Mouse (Mus musculus) forebrain, embryonic 16.5 days (tissue): ENCODE results near the gene Nkx3-2. TPM values are rescaled to one million over a fixed set of nuclear protein-coding genes. Genes with fewer than 3 reads are reported as not detected.

Experiments used
- ATAC-seq: fragments of 200-750 bp; cut with Nextera tagmentation; 2 replicates; pipeline ENCODE4 v1.8.0; 2017; ENCODE audit warnings: mild to moderate bottlenecking, moderate library complexity
- H3K27ac ChIP-seq: fragments of 300-500 bp; sonication (generic); 2 replicates; pipeline ENCODE4 v1.5.1; 2014; ENCODE audit warnings: low read length, control low read depth
- H3K27me3 ChIP-seq: fragments of 300-500 bp; sonication (generic); replicated peaks from 2 replicates; pipeline ENCODE4 v1.6.1; 2014; ENCODE audit warnings: low read length; ENCODE audit not compliant: control insufficient read depth, insufficient read depth
- H3K36me3 ChIP-seq: fragments of 300-500 bp; sonication (generic); 2 replicates; pipeline ENCODE4 v1.6.1; 2014; ENCODE audit not compliant: control insufficient read depth, insufficient read depth
- H3K4me1 ChIP-seq: fragments of 300-500 bp; sonication (generic); replicated peaks from 2 replicates; pipeline ENCODE4 v1.6.1; 2014; ENCODE audit warnings: low read length; ENCODE audit not compliant: control insufficient read depth, insufficient read depth
- H3K4me2 ChIP-seq: fragments of 300-500 bp; sonication (generic); 2 replicates; pipeline ENCODE4 v1.6.1; 2014; ENCODE audit warnings: mild to moderate bottlenecking, low read length, control low read depth
- H3K4me3 ChIP-seq: fragments of 300-500 bp; sonication (generic); replicated peaks from 2 replicates; pipeline ENCODE4 v1.5.1; 2014; ENCODE audit warnings: mild to moderate bottlenecking, low read length, control low read depth
- H3K9ac ChIP-seq: fragments of 300-500 bp; sonication (generic); replicated peaks from 2 replicates; pipeline ENCODE4 v1.6.1; 2014; ENCODE audit warnings: low read depth, low read length, control low read depth
- H3K9me3 ChIP-seq: fragments of 300-500 bp; sonication (generic); 2 replicates; pipeline ENCODE4 v1.6.1; 2016; ENCODE audit warnings: low read length; ENCODE audit not compliant: control insufficient read depth
- WGBS: fragments of 180-500 bp; shearing (Covaris S2); extraction: QIAGEN DNeasy Blood & Tissue Kit; methylation state at CpG from one replicate; pipeline ENCODE4 v1.1.7; 2014; 5-methylcytosine and 5-hydroxymethylcytosine counted together
- polyA plus RNA-seq: library from polyadenylated mRNA; unstranded; fragments of >200 nt; fragmentation: Nextera tagmentation; extraction: Ambion mirVana; gene quantifications from 2 replicates; pipeline ENCODE4 v1.2.1, GENCODE M21; 2015

Gene Nkx3-2
- polyA plus RNA-seq, 1 experiment from 2014 or later, result not detected

DNA sequence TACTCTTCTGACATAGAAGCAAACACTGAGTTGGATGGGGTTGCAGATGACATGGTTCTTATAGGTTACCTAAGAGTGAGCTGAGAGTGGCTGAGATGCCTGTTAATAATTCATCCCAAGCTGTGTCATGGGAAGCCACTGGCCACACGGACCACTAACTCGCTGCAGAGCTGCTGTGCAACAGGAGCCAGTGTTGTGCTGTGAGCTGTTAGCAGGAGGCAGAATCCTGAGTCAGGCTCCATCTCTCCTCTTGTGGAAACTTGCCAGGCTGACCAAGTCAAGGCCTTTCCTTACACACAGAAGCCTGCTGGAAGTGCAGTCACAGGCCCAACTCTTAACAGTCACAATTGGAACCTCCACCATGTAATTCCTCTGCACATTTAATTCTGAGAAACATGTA is 26.2 kb upstream of the Nkx3-2 start:
- Histone ChIP-seq H3K4me2 (no peak overlapping the region), H3K9me3 (no peaks in the 10 kb centered on the region), H3K27me3 (no peaks in the 10 kb centered on the region), H3K27ac (no peak overlapping the region), H3K4me1 (no peaks in the 10 kb centered on the region), H3K9ac (no peak overlapping the region), H3K4me3 (no peak overlapping the region), H3K36me3 (peaks cover 33% of the 10 kb centered on the region)
- ATAC-seq, result no peak
- 91% methylated on average over 2 of the region's 2 CpGs for WGBS

GRCm38 (mm10) chr5:41788877-41789276 is 24.6 kb upstream of the Nkx3-2 start:
- WGBS, result 77% methylated on average over 6 of the region's 6 CpGs
- H3K36me3 ChIP-seq, result peaks cover 36% of the 10 kb centered on the region
- ATAC-seq, result no peak

DNA sequence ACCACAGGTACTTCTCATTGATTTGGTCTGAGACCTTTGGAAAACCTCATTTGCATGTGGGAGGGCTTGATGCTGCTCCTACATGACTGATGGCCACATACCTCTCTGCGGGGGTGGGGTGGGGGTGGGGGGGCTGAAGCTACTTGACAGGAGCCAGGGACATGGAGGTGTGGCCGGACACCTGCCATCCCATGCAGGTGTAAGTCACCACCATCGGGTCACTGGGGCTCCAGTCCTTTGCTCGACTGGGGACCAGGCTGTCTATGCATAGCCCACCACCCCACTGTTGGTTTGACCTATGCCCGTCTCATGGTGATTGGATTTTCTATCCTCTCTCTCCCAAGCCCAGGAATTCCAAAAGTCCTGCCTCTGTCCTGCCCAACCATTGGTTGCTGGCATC is 17.6 kb upstream of the Nkx3-2 start:
- Histone ChIP-seq H3K27me3 (no peaks in the 10 kb centered on the region), H3K9ac (no peak overlapping the region), H3K27ac (no peak overlapping the region), H3K4me3 (no peak overlapping the region), H3K36me3 (peaks cover 21% of the 10 kb centered on the region), H3K9me3 (no peaks in the 10 kb centered on the region), H3K4me2 (no peak overlapping the region), H3K4me1 (no peaks in the 10 kb centered on the region)
- no peak for ATAC-seq
- WGBS, result 90% methylated on average over 5 of the region's 5 CpGs

More at GRCm38 (mm10) chr5:41788877-41789276, 24.6 kb upstream of the Nkx3-2 start:
- H3K27me3 ChIP-seq, result no peaks in the 10 kb centered on the region
- H3K4me1 ChIP-seq, result no peaks in the 10 kb centered on the region
- no peak overlapping the region for H3K9ac ChIP-seq
- H3K27ac ChIP-seq, result no peak overlapping the region
- no peak overlapping the region for H3K4me2 ChIP-seq
- H3K9me3 ChIP-seq, result no peaks in the 10 kb centered on the region
- H3K4me3 ChIP-seq, result no peak overlapping the region

GRCm38 (mm10) chr5:41780026-41780425 is 15.7 kb upstream of the Nkx3-2 start:
- Histone ChIP-seq H3K27ac (no peak overlapping the region), H3K4me3 (no peak overlapping the region), H3K9me3 (no peaks in the 10 kb centered on the region), H3K27me3 (no peaks in the 10 kb centered on the region), H3K36me3 (peaks cover 5% of the 10 kb centered on the region; the same call in 1 of the 2 replicates), H3K4me1 (no peaks in the 10 kb centered on the region), H3K9ac (no peak overlapping the region), H3K4me2 (no peak overlapping the region)
- 82% methylated on average over 3 of the region's 3 CpGs for WGBS
- ATAC-seq, result no peak

- H3K4me1 ChIP-seq, result no peaks in the 10 kb centered on the region
- H3K27me3 ChIP-seq, result no peaks in the 10 kb centered on the region
- H3K27ac ChIP-seq, result no peak overlapping the region
- no peaks in the 10 kb centered on the region for H3K36me3 ChIP-seq
- WGBS, result 87% methylated on average over 6 of the region's 6 CpGs
- no peak overlapping the region for H3K9ac ChIP-seq
- ATAC-seq, result no peak
- no peaks in the 10 kb centered on the region for H3K9me3 ChIP-seq
- H3K4me3 ChIP-seq, result no peak overlapping the region
- H3K4me2 ChIP-seq, result no peak overlapping the region
Observed at GRCm38 (mm10) chr5:41775728-41776127, 11.4 kb upstream of the Nkx3-2 start.

- H3K9ac ChIP-seq, result no peak overlapping the region
- H3K36me3 ChIP-seq, result no peaks in the 10 kb centered on the region
- no peaks in the 10 kb centered on the region for H3K27me3 ChIP-seq
- WGBS, result 85% methylated on average over 3 of the region's 3 CpGs
- H3K4me2 ChIP-seq, result no peak overlapping the region
- ATAC-seq, result no peak
- H3K4me3 ChIP-seq, result no peak overlapping the region
- H3K4me1 ChIP-seq, result no peaks in the 10 kb centered on the region
- H3K27ac ChIP-seq, result no peak overlapping the region
- no peaks in the 10 kb centered on the region for H3K9me3 ChIP-seq
Observed at GRCm38 (mm10) chr5:41775273-41775672, 11.0 kb upstream of the Nkx3-2 start.

- WGBS, result 6% methylated on average over 21 of the region's 21 CpGs
- Histone ChIP-seq H3K27ac (no peak overlapping the region), H3K9ac (no peak overlapping the region), H3K4me2 (peak overlapping the region; percentile 41), H3K27me3 (peaks cover 53% of the 10 kb centered on the region), H3K4me1 (peaks cover 22% of the 10 kb centered on the region), H3K9me3 (no peaks in the 10 kb centered on the region), H3K4me3 (peak overlapping the region; percentile 26), H3K36me3 (no peaks in the 10 kb centered on the region)
- ATAC-seq, result peak; percentile 83
Observed at GRCm38 (mm10) chr5:41768382-41769040, 4.2 kb upstream of the Nkx3-2 start.

GRCm38 (mm10) chr5:41767296-41768200 is 3.2 kb upstream of the Nkx3-2 start:
- ATAC-seq, result no peak; the same call in 1 of the 2 replicates
- Histone ChIP-seq H3K4me3 (peak overlapping the region; percentile 26), H3K36me3 (no peaks in the 10 kb centered on the region), H3K27me3 (peaks cover 63% of the 10 kb centered on the region), H3K4me2 (peak overlapping the region; percentile 41), H3K9ac (no peak overlapping the region), H3K9me3 (no peaks in the 10 kb centered on the region), H3K27ac (no peak overlapping the region), H3K4me1 (peaks cover 26% of the 10 kb centered on the region)
- 6% methylated on average over 33 of the region's 33 CpGs for WGBS

DNA sequence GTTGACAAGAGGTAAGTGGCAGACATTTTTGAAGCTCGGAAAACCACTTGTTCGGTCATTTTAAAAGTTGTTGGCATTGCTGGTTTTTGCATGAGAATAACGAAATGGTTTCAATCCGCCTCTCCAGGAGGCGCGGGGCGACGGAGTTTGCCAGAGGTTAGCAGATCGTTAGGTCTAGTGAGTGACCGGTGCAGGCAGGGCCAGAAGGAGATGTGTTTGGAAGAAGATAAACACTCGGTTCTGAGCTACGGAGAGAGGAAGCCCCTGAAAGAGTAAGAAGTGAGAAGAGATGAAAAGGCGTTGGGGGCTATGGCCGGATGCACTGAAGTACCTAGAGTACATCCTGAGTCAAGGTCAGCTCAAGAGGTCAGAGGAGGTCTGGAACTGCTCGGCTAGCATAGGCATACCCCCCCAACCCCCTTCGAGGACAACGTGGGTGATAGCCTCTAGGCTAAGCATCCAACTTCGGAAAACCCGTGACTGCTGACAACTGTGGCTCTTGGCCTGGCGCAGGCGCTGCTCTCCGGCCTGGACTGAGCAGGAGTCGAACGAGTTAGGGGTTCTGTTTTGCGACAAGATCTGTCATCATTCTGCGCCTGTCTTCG is 2.2 kb upstream of the Nkx3-2 start:
- 2% methylated on average over 27 of the region's 27 CpGs for WGBS
- Histone ChIP-seq H3K4me1 (peaks cover 30% of the 10 kb centered on the region), H3K27ac (no peak overlapping the region), H3K36me3 (no peaks in the 10 kb centered on the region), H3K9me3 (no peaks in the 10 kb centered on the region), H3K4me3 (no peak overlapping the region), H3K27me3 (peaks cover 74% of the 10 kb centered on the region), H3K9ac (no peak overlapping the region), H3K4me2 (no peak overlapping the region)
- no peak for ATAC-seq
